Mouse (Mus musculus) thymus, adult 2 months (tissue): ENCODE measurements at regions not wholly inside any gene's neighbourhood (a gene's known extent, or its start where the extent isn't known, plus 50 kb on each side); places are given as distances from the start of the nearest gene placed in this dataset.

Source experiments
- CTCF ChIP-seq: fragments of 200-500 bp; IDR thresholded peaks from 2 replicates; pipeline ENCODE4 v1.5.1; 2012; ENCODE audit warnings: mild to moderate bottlenecking, control low read depth, low read length, moderate library complexity, borderline replicate concordance; ENCODE audit not compliant: control insufficient read depth, poor library complexity, insufficient read depth; ENCODE audit errors: extremely low read depth
- POLR2A ChIP-seq: fragments of 200-500 bp; IDR thresholded peaks from 2 replicates; pipeline ENCODE4 v1.6.1; 2012; ENCODE audit warnings: mild to moderate bottlenecking, low read length, control low read depth, moderate library complexity; ENCODE audit not compliant: control insufficient read depth, poor library complexity, insufficient read depth; ENCODE audit errors: extremely low read depth

- TF ChIP-seq CTCF, result no peak
- TF ChIP-seq POLR2A, result no peak
Measured at GRCm38 (mm10) chr2:144161852-144162251, 108.6 kb upstream of the Mgme1 start.
